Mouse (Mus musculus) layer of hippocampus, adult 11-12 months (tissue): ENCODE data around the gene Cald1.

Source experiments
- DNase-seq: peaks from one replicate; pipeline ENCODE4 v3.0.0; 2022; ENCODE audit warnings: low spot score

Gene Cald1

GRCm38 (mm10) chr6:34613122-34613521 lies 14.8 kb downstream of the Cald1 start:
- no peak for DNase-seq

- no peak for DNase-seq
Measured at GRCm38 (mm10) chr6:34615419-34615818, 17.1 kb downstream of the Cald1 start.

- DNase-seq = no peak
Measured at GRCm38 (mm10) chr6:34619494-34619893, 21.2 kb downstream of the Cald1 start.

- DNase-seq = no peak
Measured at GRCm38 (mm10) chr6:34620242-34620641, 21.9 kb downstream of the Cald1 start.

GRCm38 (mm10) chr6:34622865-34623264 lies 24.6 kb downstream of the Cald1 start:
- DNase-seq = no peak

- no peak for DNase-seq
Measured at GRCm38 (mm10) chr6:34623290-34623689, 25.0 kb downstream of the Cald1 start.

- no peak for DNase-seq
Measured at GRCm38 (mm10) chr6:34624536-34624935, 26.2 kb downstream of the Cald1 start.

GRCm38 (mm10) chr6:34626586-34627245 lies 28.4 kb downstream of the Cald1 start:
- no peak for DNase-seq

- DNase-seq = no peak
Measured at GRCm38 (mm10) chr6:34628131-34628530, 29.8 kb downstream of the Cald1 start.

GRCm38 (mm10) chr6:34633776-34634175 lies 35.5 kb downstream of the Cald1 start:
- DNase-seq = no peak

GRCm38 (mm10) chr6:34637588-34638438 lies 39.5 kb downstream of the Cald1 start:
- DNase-seq = no peak

- no peak for DNase-seq
Measured at GRCm38 (mm10) chr6:34638667-34639066, 40.4 kb downstream of the Cald1 start.

GRCm38 (mm10) chr6:34640226-34640625 lies 41.9 kb downstream of the Cald1 start:
- no peak for DNase-seq

- DNase-seq = no peak
Measured at GRCm38 (mm10) chr6:34641081-34641480, 42.8 kb downstream of the Cald1 start.

GRCm38 (mm10) chr6:34642075-34642547 lies 43.8 kb downstream of the Cald1 start:
- DNase-seq = no peak

- DNase-seq = no peak
Measured at GRCm38 (mm10) chr6:34648017-34648787, 49.9 kb downstream of the Cald1 start.

- DNase-seq = no peak
Measured at GRCm38 (mm10) chr6:34651298-34651697, 53.0 kb downstream of the Cald1 start.

- no peak for DNase-seq
Measured at GRCm38 (mm10) chr6:34655719-34656118, 57.4 kb downstream of the Cald1 start.

GRCm38 (mm10) chr6:34658791-34659190 lies 60.5 kb downstream of the Cald1 start:
- peak; percentile 27 for DNase-seq

- DNase-seq = no peak
Measured at GRCm38 (mm10) chr6:34660724-34661123, 62.4 kb downstream of the Cald1 start.

- no peak for DNase-seq
Measured at GRCm38 (mm10) chr6:34662626-34663025, 64.3 kb downstream of the Cald1 start.

GRCm38 (mm10) chr6:34664291-34664690 lies 66.0 kb downstream of the Cald1 start:
- no peak for DNase-seq
